Mouse (Mus musculus) G1E (cell line): Measurements from ENCODE around the gene Col6a2. TPM values are rescaled to one million over a fixed set of nuclear protein-coding genes. Genes with fewer than 3 reads are reported as not detected.

Source experiments
- ATAC-seq: 2 replicates; pipeline ENCODE4 v1.8.0; 2016; ENCODE audit warnings: mild to moderate bottlenecking; ENCODE audit not compliant: insufficient number of reproducible peaks, poor library complexity, low FRiP score, severe bottlenecking; ENCODE audit errors: extremely low read depth
- DNase-seq: peaks from one replicate; pipeline ENCODE4 v3.0.0; 2012; ENCODE audit warnings: low spot score
- H3K27me3 ChIP-seq: 2 replicates; pipeline ENCODE4 v1.6.1; 2012; ENCODE audit warnings: mild to moderate bottlenecking, low read length, inconsistent platforms; ENCODE audit not compliant: insufficient read depth
- H3K36me3 ChIP-seq: replicated peaks from 2 replicates; pipeline ENCODE3; 2012; ENCODE audit warnings: mild to moderate bottlenecking, inconsistent platforms
- H3K4me1 ChIP-seq: 2 replicates; pipeline ENCODE4 v1.6.1; 2012; ENCODE audit warnings: low read depth, low read length, inconsistent platforms, mixed read lengths; ENCODE audit not compliant: insufficient read depth
- H3K4me3 ChIP-seq: 2 replicates; pipeline ENCODE4 v1.5.1; 2012; ENCODE audit warnings: low read depth, mild to moderate bottlenecking, inconsistent platforms, low read length, moderate library complexity, mixed read lengths
- H3K9me3 ChIP-seq: replicated peaks from 2 replicates; pipeline ENCODE4 v1.6.1; 2012; ENCODE audit warnings: inconsistent platforms
- CTCF ChIP-seq: IDR thresholded peaks from 2 replicates; pipeline ENCODE4 v1.5.1; 2012; ENCODE audit warnings: low read depth, low read length, inconsistent platforms, mixed read lengths
- GATA1 ChIP-seq: IDR thresholded peaks from 2 replicates; pipeline ENCODE4 v1.6.1; 2012; ENCODE audit warnings: borderline replicate concordance, low read length, inconsistent platforms, mixed read lengths
- GATA2 ChIP-seq: IDR thresholded peaks from 2 replicates; pipeline ENCODE4 v1.6.1; 2012; ENCODE audit warnings: low read depth, low read length, inconsistent platforms, borderline replicate concordance
- POLR2AphosphoS5 ChIP-seq: IDR thresholded peaks from 2 replicates; pipeline ENCODE4 v1.6.1; 2012; ENCODE audit warnings: low read depth, low read length, inconsistent platforms; ENCODE audit not compliant: insufficient replicate concordance
- TAL1 ChIP-seq: conservative IDR thresholded peaks from 2 replicates; pipeline ENCODE4 v1.6.1; 2012; ENCODE audit warnings: low read depth, low read length, inconsistent platforms, mixed read lengths
- polyA plus RNA-seq: library from polyadenylated mRNA; stranded (reverse); fragments of >175 nt; gene quantifications from 2 replicates; pipeline ENCODE4 v1.2.3, GENCODE M21; 2012
- total RNA-seq, 2 experiments: library from RNA; stranded (forward) in 1 of 2; stranded (reverse) in 1 of 2; fragments of 200-1000 nt in 1 of 2; fragments of >200 nt in 1 of 2; fragmentation: Nextera tagmentation in 1 of 2; gene quantifications; 2 replicates each; pipeline ENCODE4 v1.2.3; 2014 to 2017

The Col6a2 gene
- total and polyA plus RNA-seq, 3 experiments, result 0.11 TPM; not detected in 2

DNA sequence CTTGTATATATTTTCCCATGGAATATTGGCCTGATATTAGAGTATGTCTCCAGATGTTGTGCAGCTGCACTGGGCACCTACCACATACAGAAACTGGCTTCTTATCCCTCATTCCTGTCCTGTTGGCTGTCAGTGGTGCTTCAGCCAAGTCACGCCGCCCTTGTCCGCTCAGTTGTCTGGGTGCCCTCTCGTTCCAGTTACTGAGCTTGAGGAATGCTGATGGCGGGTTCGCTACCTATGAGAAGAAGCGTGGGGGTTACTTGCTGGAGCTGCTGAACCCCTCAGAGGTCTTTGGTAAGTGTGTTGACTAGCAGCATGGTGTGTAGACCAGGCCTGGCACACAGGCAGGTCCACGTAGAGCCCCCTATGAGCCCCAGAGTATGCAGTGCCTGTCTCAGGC lies 76.9 kb downstream of the Col6a2 start:
- DNase-seq (no peak), ATAC-seq (no peak)
- no peak overlapping the region for H3K4me3 ChIP-seq
- no peaks in the 10 kb centered on the region for H3K27me3 ChIP-seq
- TF ChIP-seq CTCF (no peak), GATA1 (no peak), POLR2AphosphoS5 (no peak), TAL1 (no peak), GATA2 (no peak)
- no peaks in the 10 kb centered on the region for H3K9me3 ChIP-seq
- H3K36me3 ChIP-seq, result peaks cover 100% of the 10 kb centered on the region
- no peaks in the 10 kb centered on the region; the same call in 1 of the 2 replicates for H3K4me1 ChIP-seq

Other genes starting within 250 kb of the Col6a2 start
- gene AC141477.1, start 183.2 kb downstream of the Col6a2 start, total RNA-seq (2014; fragmentation: Nextera tagmentation), result 11.7 TPM in 1 of 2 replicates, not detected in the other
- 7.6 TPM in 1 of 2 replicates, not detected in the other for gene AC141477.1, start 183.2 kb downstream of the Col6a2 start, total RNA-seq (2017)
- gene AC141477.1, start 183.2 kb downstream of the Col6a2 start, polyA plus RNA-seq, result not detected in 2 replicates
- 61.9 and 64.3 TPM in 2 replicates for gene Pcnt, start 180.8 kb downstream of the Col6a2 start, total RNA-seq (2014; fragmentation: Nextera tagmentation)
- gene Pcnt, start 180.8 kb downstream of the Col6a2 start, total RNA-seq (2017), result 46.0 and 50.4 TPM in 2 replicates
- 61.9 and 72.1 TPM in 2 replicates for gene Pcnt, start 180.8 kb downstream of the Col6a2 start, polyA plus RNA-seq
- not detected in 2 replicates for gene 2610028H24Rik, start 174.5 kb downstream of the Col6a2 start, total RNA-seq (2014; fragmentation: Nextera tagmentation)
- 0.11 TPM in 1 of 2 replicates, not detected in the other for gene 2610028H24Rik, start 174.5 kb downstream of the Col6a2 start, total RNA-seq (2017)
- gene 2610028H24Rik, start 174.5 kb downstream of the Col6a2 start, polyA plus RNA-seq, result not detected in 2 replicates
- gene Mcm3ap, start 154.7 kb downstream of the Col6a2 start, total RNA-seq (2014; fragmentation: Nextera tagmentation), result 34.2 and 44.1 TPM in 2 replicates
- 59.3 and 65.9 TPM in 2 replicates for gene Mcm3ap, start 154.7 kb downstream of the Col6a2 start, total RNA-seq (2017)
- 30.5 and 35.4 TPM in 2 replicates for gene Mcm3ap, start 154.7 kb downstream of the Col6a2 start, polyA plus RNA-seq
- 6.1 and 8.8 TPM in 2 replicates for gene Ybey, start 154.5 kb downstream of the Col6a2 start, total RNA-seq (2014; fragmentation: Nextera tagmentation)
- 9.7 and 10.6 TPM in 2 replicates for gene Ybey, start 154.5 kb downstream of the Col6a2 start, total RNA-seq (2017)
- gene Ybey, start 154.5 kb downstream of the Col6a2 start, polyA plus RNA-seq, result 1.6 and 2.3 TPM in 2 replicates
- gene Lss, start 92.0 kb downstream of the Col6a2 start, total RNA-seq (2014; fragmentation: Nextera tagmentation), result 16.3 and 20.5 TPM in 2 replicates
- 64.1 and 66.0 TPM in 2 replicates for gene Lss, start 92.0 kb downstream of the Col6a2 start, total RNA-seq (2017)
- 26.1 and 46.6 TPM in 2 replicates for gene Lss, start 92.0 kb downstream of the Col6a2 start, polyA plus RNA-seq
- gene Spatc1l, start 61.4 kb downstream of the Col6a2 start, total RNA-seq (2014; fragmentation: Nextera tagmentation), result not detected in 2 replicates
- gene Spatc1l, start 61.4 kb downstream of the Col6a2 start, total RNA-seq (2017), result 0.11 TPM in 1 of 2 replicates, not detected in the other
- gene Spatc1l, start 61.4 kb downstream of the Col6a2 start, polyA plus RNA-seq, result not detected in 2 replicates
- not detected in 2 replicates for gene Ftcd, start 48.0 kb downstream of the Col6a2 start, total RNA-seq (2014; fragmentation: Nextera tagmentation)
- 0.27 TPM in 1 of 2 replicates, not detected in the other for gene Ftcd, start 48.0 kb downstream of the Col6a2 start, total RNA-seq (2017)
- not detected in 2 replicates for gene Ftcd, start 48.0 kb downstream of the Col6a2 start, polyA plus RNA-seq
- gene Col6a1, start 102.5 kb upstream of the Col6a2 start, total RNA-seq (2014; fragmentation: Nextera tagmentation), result not detected in 2 replicates
- 0.05 TPM in 1 of 2 replicates, not detected in the other for gene Col6a1, start 102.5 kb upstream of the Col6a2 start, total RNA-seq (2017)
- gene Col6a1, start 102.5 kb upstream of the Col6a2 start, polyA plus RNA-seq, result not detected in 2 replicates